Mouse (Mus musculus): Measurements from ENCODE around the gene Washc1.
"Not testable (repeated sequence)": the region's sequence is repeated elsewhere in the genome, so short reads cannot be mapped to it uniquely, and the experiment has no call there.

Washc1 gene

GRCm38 (mm10) chr17:66111402-66111959 lies at the start of gene Washc1:
Gene Washc1, plus strand, starts transcription at chr17:66111545.
- DNase-seq = peak; percentile 84 to 90

- no peak for DNase-seq
Measured at GRCm38 (mm10) chr17:66065115-66065514, 46.2 kb upstream of the Washc1 start.

- DNase-seq = not testable (repeated sequence)
Measured at GRCm38 (mm10) chr17:66069036-66069435, 42.3 kb upstream of the Washc1 start.

- no peak for DNase-seq
Measured at GRCm38 (mm10) chr17:66073971-66074370, 37.4 kb upstream of the Washc1 start.

- no peak for DNase-seq
Measured at GRCm38 (mm10) chr17:66075827-66076173, 35.5 kb upstream of the Washc1 start.

- DNase-seq = peak in 1 of 2 experiments; percentile 58
Measured at GRCm38 (mm10) chr17:66076174-66076927, 35.0 kb upstream of the Washc1 start.

- peak; percentile 95 to 97 for DNase-seq
Measured at GRCm38 (mm10) chr17:66076934-66077333, 34.4 kb upstream of the Washc1 start, which contains the start of gene Ankrd12. Gene Ankrd12, minus strand, starts transcription at chr17:66077089.

- DNase-seq = no peak
Measured at GRCm38 (mm10) chr17:66077437-66077850, 33.9 kb upstream of the Washc1 start.

GRCm38 (mm10) chr17:66084486-66084885 lies 26.9 kb upstream of the Washc1 start:
- DNase-seq = no peak

- DNase-seq = no peak
Measured at GRCm38 (mm10) chr17:66085038-66085437, 26.3 kb upstream of the Washc1 start.

GRCm38 (mm10) chr17:66090251-66090650 lies 21.1 kb upstream of the Washc1 start:
- no peak for DNase-seq

- no peak for DNase-seq
Measured at GRCm38 (mm10) chr17:66091392-66091791, 20.0 kb upstream of the Washc1 start.

GRCm38 (mm10) chr17:66092065-66092464 lies 19.3 kb upstream of the Washc1 start:
- DNase-seq = no peak

- DNase-seq = no peak
Measured at GRCm38 (mm10) chr17:66092664-66093063, 18.7 kb upstream of the Washc1 start.

- DNase-seq = no peak
Measured at GRCm38 (mm10) chr17:66100566-66101379, 10.6 kb upstream of the Washc1 start.

GRCm38 (mm10) chr17:66101380-66102330 lies 9.7 kb upstream of the Washc1 start, which contains the start of gene Ndufv2:
Gene Ndufv2, minus strand, starts transcription at chr17:66101559.
- peak; percentile 88 to 93 for DNase-seq

- no peak for DNase-seq
Measured at GRCm38 (mm10) chr17:66104076-66104475, 7.3 kb upstream of the Washc1 start.

- DNase-seq = peak; percentile 50 to 55
Measured at GRCm38 (mm10) chr17:66106601-66107267, 4.6 kb upstream of the Washc1 start.

GRCm38 (mm10) chr17:66107466-66107865 lies 3.9 kb upstream of the Washc1 start:
- no peak for DNase-seq

GRCm38 (mm10) chr17:66108198-66108597 lies 3.1 kb upstream of the Washc1 start:
- no peak for DNase-seq

GRCm38 (mm10) chr17:66110746-66111145 lies 599 bp upstream of the Washc1 start:
- DNase-seq = peak; percentile 29 to 36

- no peak for DNase-seq
Measured at GRCm38 (mm10) chr17:66112166-66112565, 821 bp downstream of the Washc1 start.

Measured in thymus, postnatal 36 days (tissue).